Mouse (Mus musculus) thymus, adult 2 months (tissue): ENCODE results near the gene Lmf1.

Experiments
- CTCF ChIP-seq: fragments of 200-500 bp; IDR thresholded peaks from 2 replicates; pipeline ENCODE4 v1.5.1; 2012; ENCODE audit warnings: mild to moderate bottlenecking, control low read depth, low read length, moderate library complexity, borderline replicate concordance; ENCODE audit not compliant: control insufficient read depth, poor library complexity, insufficient read depth; ENCODE audit errors: extremely low read depth
- POLR2A ChIP-seq: fragments of 200-500 bp; IDR thresholded peaks from 2 replicates; pipeline ENCODE4 v1.6.1; 2012; ENCODE audit warnings: mild to moderate bottlenecking, low read length, control low read depth, moderate library complexity; ENCODE audit not compliant: control insufficient read depth, poor library complexity, insufficient read depth; ENCODE audit errors: extremely low read depth

DNA sequence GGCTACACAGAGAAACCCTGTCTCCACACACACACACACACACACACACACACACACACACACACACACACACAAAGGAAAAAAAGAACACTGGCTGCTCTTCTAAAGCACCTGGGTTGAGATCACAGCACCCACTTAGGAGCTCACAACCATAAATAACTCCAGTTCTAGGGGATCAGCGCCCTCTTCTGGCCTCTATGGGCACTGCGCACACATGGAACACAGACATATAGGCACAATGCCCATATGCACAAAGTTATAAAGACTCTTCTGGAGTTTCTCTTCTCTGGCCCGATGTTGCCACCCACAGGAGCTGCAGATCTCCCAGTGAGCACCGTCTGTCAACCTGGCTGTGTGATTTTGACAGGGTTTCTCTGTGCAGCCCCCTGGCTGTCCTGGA is 12.1 kb downstream of the Lmf1 start:
- TF ChIP-seq CTCF (no peak), POLR2A (no peak)
